Mouse (Mus musculus): Measurements from ENCODE around the gene Ssr3. TPM values are rescaled to one million over a fixed set of nuclear protein-coding genes. Genes with fewer than 3 reads are reported as not detected.

Ssr3 gene
- total RNA-seq, 2 experiments from 2014 or later, result 119 to 122 TPM

Other genes with a start within 250 kb of the Ssr3 start
- gene Tiparp, start 135.8 kb upstream of the Ssr3 start, total RNA-seq (2021), result 10 to 100 TPM in 1 of 2 experiments, 1 to 10 TPM in 1; 8.8 to 13.0 TPM

Data from heart, adult 18-20 months (tissue).